Mouse (Mus musculus): ENCODE data around the gene Dtx1.

DNA sequence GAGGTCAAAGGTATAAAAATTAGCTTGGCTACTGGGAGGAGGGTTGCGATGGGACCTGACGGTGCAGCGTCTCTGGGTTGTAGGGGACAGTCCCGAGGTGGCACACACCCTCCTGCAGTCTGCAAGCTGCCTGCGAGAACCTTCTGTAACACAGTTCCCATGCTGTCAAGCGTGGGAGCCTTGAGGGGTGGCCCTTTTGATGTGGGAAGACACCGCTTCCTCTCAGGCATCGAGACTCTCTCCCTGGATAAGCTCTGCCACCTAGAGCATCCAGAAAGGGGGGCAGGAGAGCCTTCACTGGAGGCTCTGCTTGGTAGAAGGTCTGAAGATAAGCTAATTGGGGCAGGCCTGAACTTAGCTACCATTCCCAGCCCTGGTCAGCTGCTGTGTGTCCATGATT, 26.0 kb downstream of the Dtx1 start:
- TF ChIP-seq CTCF (IDR thresholded peaks at IDR 0.05; ENCODE audit: low read depth) (no peak), EP300 (IDR thresholded peaks at IDR 0.05; ENCODE audit: low read depth) (no peak)

Measured in heart, postnatal 0 days (tissue).